Mouse (Mus musculus): ENCODE results near the gene 4930556J24Rik.

DNA sequence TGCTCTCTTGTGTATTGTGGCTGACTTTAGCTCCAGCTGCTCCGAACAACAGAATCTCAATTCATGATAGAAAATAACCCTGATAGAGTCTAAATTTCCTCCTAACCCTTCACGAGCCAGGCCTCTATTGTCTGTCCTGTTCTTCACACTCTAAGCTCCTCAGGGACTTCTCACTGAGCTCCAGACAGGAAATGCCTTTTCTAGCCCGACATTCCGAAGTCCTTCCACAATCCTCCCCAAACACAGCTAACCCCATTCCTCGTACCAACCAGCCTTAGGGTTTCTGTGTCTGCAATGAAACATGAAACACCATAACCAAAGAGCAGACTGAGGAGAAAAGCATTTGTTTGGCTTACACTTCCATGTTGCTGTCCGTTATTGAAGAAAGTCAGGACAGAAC, 5.0 kb upstream of the 4930556J24Rik start:
- no peak for TF ChIP-seq GATA1 (IDR thresholded peaks at IDR 0.05; ENCODE audit: borderline replicate concordance, low read length)
- no peak for TF ChIP-seq FLI1 (IDR thresholded peaks at IDR 0.05; ENCODE audit: low read length)
